ENCODE assay signal across 8 mouse cellular contexts in the genomic region with DNA sequence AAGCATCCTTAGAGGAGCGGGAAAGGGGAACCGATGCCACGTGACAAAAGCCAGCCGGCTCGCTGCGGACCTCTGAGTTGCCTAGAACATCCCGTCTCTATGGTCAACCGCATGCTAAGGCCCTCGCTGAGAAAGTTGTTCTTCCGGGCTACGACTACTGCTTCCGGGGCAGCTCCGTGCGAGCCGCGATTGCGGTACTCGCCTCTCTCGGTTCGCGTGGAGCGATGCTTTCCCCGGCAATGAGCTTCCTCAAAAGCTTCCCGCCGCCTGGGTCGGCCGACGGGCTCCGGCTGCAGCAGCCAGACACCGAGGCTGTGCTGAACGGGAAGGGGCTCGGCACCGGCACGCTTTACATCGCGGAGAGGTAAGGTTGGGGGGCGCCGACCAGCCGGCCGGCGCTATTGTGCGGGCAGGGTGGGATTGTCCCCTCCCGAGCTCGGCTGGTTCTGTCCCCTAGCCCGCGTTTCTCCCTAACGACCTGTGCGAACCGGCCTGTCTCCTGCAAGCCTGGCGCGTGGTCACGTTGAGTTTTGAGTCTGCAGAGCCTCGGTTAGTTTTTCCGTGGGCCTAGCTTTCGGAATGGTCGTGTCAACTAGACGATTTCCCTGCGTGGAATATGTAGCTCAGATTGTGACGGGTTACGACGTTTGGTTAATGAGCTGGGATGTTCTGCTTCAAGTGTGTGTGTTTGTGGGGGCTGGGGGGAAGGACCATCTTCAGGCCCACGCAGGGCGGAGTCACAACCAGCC. TPM values are rescaled to one million over a fixed set of nuclear protein-coding genes. Genes with fewer than 3 reads are reported as not detected.
A peak's percentile ranks its signal among the peaks of the same experiment; 100 is the strongest.
DNase-seq lines count a peak whose midpoint lies in the region; ATAC-seq lines count a peak whose summit lies in the region.

Gene Clns1a, plus strand, starts transcription at position 129 of the 749 bp plus-strand sequence.

- H3K9ac ChIP-seq in hindbrain, embryonic 12.5 days: peak within 1 kb of the TSS; percentile 78

- no peaks in the 10 kb centered on the region for H3K27me3 ChIP-seq in hindbrain, embryonic 12.5 days

- ATAC-seq in hindbrain, embryonic 12.5 days (ENCODE audit: low FRiP score): peak; percentile 98

- peak; percentile 84 for DNase-seq in Muller cell, postnatal 12 days (ENCODE audit: inconsistent ontology term)
- peak; percentile 92 for DNase-seq in cerebellum, adult 9-11 months
- peak; percentile 86 to 91 for DNase-seq in frontal cortex, postnatal 10 days (ENCODE audit: low spot score in 2 of 2)
- DNase-seq in layer of hippocampus, postnatal 14 days (ENCODE audit: low spot score in 2 of 2): peak; percentile 93 to 96
- peak; percentile 95 for DNase-seq in lung, postnatal 14 days
- DNase-seq in retina, adult 2 months (ENCODE audit: low read depth, low spot score): peak; percentile 87
- DNase-seq in thymus, postnatal 36 days: peak; percentile 88

- H3K9me3 ChIP-seq in hindbrain, embryonic 12.5 days (replicated peaks): no peaks in the 10 kb centered on the region

- peak within 1 kb of the TSS; percentile 77 for H3K4me2 ChIP-seq in hindbrain, embryonic 12.5 days (replicated peaks)

- peaks cover 15% of the 10 kb centered on the region for H3K36me3 ChIP-seq in hindbrain, embryonic 12.5 days

- peak within 1 kb of the TSS; percentile 67 for H3K27ac ChIP-seq in hindbrain, embryonic 12.5 days

- peak within 1 kb of the TSS; percentile 63 for H3K4me3 ChIP-seq in hindbrain, embryonic 12.5 days

- H3K4me1 ChIP-seq in hindbrain, embryonic 12.5 days: peaks cover 15% of the 10 kb centered on the region

- under 1% methylated on average over 61 of the region's 63 CpGs for WGBS in hindbrain, embryonic 12.5 days

RNA-seq across cellular contexts. Expression of gene Clns1a, which starts in this region (rescaled TPM):
- 197 TPM in 2 replicates for polyA plus RNA-seq in hindbrain, embryonic 12.5 days (2016; fragmentation: Nextera tagmentation; extraction: Ambion mirVana)
- total RNA-seq in layer of hippocampus, postnatal 14 days (2021): 10 to 100 TPM; 73.5 to 76.9 TPM

Comparison
In these comparisons a context has a peak if more than half of its experiments do, and no peak if none do; other contexts are left out.
1. Peak in every context shown above with its lines: DNase-seq, ATAC-seq, H3K4me3 ChIP-seq and H3K27ac ChIP-seq.